Mouse (Mus musculus): Measurements from ENCODE around the gene Hoxa10. TPM values are rescaled to one million over a fixed set of nuclear protein-coding genes. Genes with fewer than 3 reads are reported as not detected.

Gene Hoxa10
- polyA plus RNA-seq, 1 experiment from 2014 or later: 0.14 TPM

GRCm38 (mm10) chr6:52219234-52219942 is 21.3 kb downstream of the Hoxa10 start:
- no peaks in the 10 kb centered on the region for H3K9me3 ChIP-seq (replicated peaks)
- H3K9ac ChIP-seq: no peak overlapping the region
- H3K4me3 ChIP-seq (replicated peaks): no peak overlapping the region
- 37% methylated on average over 9 of the region's 9 CpGs for WGBS (ENCODE audit: insufficient replicate concordance)
- H3K36me3 ChIP-seq: no peaks in the 10 kb centered on the region
- no peak overlapping the region for H3K27ac ChIP-seq
- H3K4me2 ChIP-seq: no peak overlapping the region
- H3K27me3 ChIP-seq: peaks cover 100% of the 10 kb centered on the region
- peaks cover 15% of the 10 kb centered on the region for H3K4me1 ChIP-seq (replicated peaks)
- ATAC-seq (ENCODE audit: low read depth): no peak
- DNase-seq: no peak

DNA sequence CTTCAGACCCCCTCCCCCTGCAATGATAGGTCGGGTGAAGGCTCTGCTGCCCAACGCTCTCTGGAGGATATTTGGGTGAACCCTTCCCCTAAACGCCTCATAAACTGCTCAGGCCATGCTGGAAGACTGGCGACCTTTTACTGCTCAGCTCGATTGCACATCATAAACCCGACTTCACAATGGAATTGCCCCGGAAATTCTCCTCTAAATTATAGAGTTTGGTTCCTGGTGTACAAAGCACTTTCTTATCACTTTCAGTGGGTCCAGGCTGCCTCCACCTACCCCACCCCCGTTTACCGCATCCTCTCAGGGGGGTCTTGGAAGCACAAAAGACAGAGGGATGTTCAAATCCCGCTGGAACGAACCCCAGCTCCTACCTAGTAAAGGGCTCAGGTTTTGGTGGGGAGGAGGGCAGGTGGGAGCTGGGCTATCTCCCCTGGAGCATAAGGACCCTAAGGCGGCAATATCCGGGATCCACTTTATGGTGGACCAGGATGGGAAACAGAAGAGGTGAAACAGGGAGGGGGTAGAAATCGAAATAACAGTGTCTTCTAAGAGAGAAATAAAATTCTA is 21.9 kb downstream of the Hoxa10 start:
- no peak for DNase-seq
- no peaks in the 10 kb centered on the region for H3K9me3 ChIP-seq (replicated peaks)
- H3K9ac ChIP-seq: no peak overlapping the region
- 19% methylated on average over 14 of the region's 14 CpGs for WGBS (ENCODE audit: insufficient replicate concordance)
- H3K27ac ChIP-seq: no peak overlapping the region
- H3K27me3 ChIP-seq: peaks cover 100% of the 10 kb centered on the region
- H3K4me1 ChIP-seq (replicated peaks): peaks cover 15% of the 10 kb centered on the region
- H3K4me2 ChIP-seq: no peak overlapping the region
- H3K4me3 ChIP-seq (replicated peaks): no peak overlapping the region
- ATAC-seq (ENCODE audit: low read depth): no peak
- no peaks in the 10 kb centered on the region for H3K36me3 ChIP-seq

GRCm38 (mm10) chr6:52217895-52218642 is 22.6 kb downstream of the Hoxa10 start:
- Histone ChIP-seq H3K9ac (no peak overlapping the region), H3K9me3 (replicated peaks) (no peaks in the 10 kb centered on the region), H3K4me3 (replicated peaks) (peak overlapping the region; percentile 37; the same call in 1 of the 2 replicates), H3K36me3 (no peaks in the 10 kb centered on the region), H3K4me1 (replicated peaks) (peaks cover 15% of the 10 kb centered on the region), H3K27me3 (peaks cover 100% of the 10 kb centered on the region), H3K4me2 (peak overlapping the region; percentile 46), H3K27ac (no peak overlapping the region)
- ATAC-seq (ENCODE audit: low read depth) (no peak), DNase-seq (no peak)
- 11% methylated on average over 23 of the region's 23 CpGs for WGBS (ENCODE audit: insufficient replicate concordance)

DNA sequence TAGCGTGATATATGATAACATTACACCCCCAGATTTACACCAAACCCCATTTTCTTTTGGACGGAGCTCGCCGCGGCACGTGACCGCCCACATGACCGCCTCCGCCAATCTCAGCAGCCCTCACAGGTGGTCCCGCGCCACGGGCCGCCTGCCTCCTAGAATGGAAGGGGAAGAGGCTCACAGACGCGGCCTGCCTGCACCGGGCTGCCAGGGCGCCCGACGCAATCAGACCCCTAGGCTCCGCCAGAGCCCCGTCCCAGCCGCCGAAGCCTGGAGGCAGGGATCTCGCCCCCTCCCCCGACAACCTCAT is 23.2 kb downstream of the Hoxa10 start:
- Histone ChIP-seq H3K4me1 (replicated peaks) (peaks cover 15% of the 10 kb centered on the region), H3K36me3 (no peaks in the 10 kb centered on the region), H3K27me3 (peaks cover 100% of the 10 kb centered on the region), H3K27ac (no peak overlapping the region), H3K9me3 (replicated peaks) (no peaks in the 10 kb centered on the region), H3K9ac (no peak overlapping the region), H3K4me3 (replicated peaks) (peak overlapping the region; percentile 37), H3K4me2 (peak overlapping the region; percentile 46)
- no peak for DNase-seq
- ATAC-seq (ENCODE audit: low read depth): no peak
- WGBS (ENCODE audit: insufficient replicate concordance): 2% methylated on average over 25 of the region's 25 CpGs

DNA sequence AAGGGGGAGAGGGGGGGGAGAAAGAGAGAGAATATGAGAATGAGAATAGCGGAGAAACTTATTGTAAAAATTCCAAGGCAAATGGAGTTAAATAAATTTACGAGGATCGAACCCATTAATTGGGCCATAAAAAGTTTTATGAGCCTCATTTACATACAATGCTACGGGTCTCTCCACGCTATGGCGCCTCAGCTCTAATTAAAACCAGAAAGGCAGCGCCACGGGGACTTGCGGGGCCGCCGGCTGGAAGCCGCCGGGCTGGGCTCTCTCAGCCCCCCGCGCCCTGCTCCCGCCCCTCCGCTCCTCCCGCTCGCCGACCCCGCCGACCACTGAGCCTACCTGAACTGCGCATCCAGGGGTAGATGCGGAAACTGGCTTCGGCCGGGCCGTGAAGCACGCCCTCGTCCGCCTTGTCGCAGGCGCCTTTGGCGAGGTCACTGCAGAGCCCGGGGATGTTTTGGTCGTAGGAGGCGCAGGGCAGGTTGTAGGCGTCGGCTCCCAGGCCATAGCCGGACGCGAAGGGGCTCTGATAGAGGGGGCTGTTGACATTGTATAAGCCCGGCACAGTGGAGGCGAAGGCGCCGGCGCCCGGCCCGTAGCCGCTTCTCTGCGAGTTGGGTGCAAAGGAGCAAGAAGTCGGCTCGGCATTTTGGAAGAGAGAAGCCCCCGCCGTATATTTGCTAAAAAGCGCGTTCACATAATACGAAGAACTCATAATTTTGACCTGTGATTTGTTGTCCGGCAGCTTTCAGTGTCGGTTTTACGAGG is 23.8 kb downstream of the Hoxa10 start:
- no peak overlapping the region for H3K27ac ChIP-seq

DNA sequence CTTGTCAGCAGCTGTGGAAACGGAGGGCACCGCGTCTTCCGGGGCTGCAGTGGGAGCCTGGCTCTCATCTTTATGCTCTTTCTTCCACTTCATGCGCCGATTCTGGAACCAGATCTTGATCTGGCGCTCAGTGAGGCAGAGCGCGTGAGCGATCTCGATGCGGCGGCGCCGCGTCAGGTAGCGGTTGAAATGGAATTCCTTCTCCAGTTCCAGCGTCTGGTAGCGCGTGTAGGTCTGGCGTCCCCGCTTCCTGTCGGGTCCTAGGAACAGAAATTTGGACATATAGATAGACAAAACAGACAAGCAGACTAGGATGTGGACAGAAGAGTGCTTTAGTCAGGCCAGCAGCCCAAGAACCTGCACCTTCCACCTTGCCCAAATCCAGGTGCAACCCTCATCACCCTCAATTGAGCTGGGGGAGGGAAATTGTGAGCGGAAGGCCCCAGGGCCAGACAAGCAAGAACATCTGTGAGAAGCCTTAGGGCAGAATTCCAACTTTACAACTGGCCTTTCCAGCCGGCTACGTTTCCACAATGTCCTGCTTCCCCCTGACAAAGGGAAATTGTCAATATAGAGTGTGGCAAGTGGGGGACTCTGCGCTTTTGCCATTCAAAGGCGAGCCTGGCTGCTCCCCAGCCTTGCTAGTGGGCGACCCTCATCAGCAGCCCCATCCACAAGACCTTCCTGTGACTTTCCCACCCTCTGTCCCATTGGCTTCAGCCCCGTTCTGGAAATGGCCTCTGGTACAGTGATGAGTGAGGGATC is 24.7 kb downstream of the Hoxa10 start:
- Histone ChIP-seq H3K4me1 (replicated peaks) (peaks cover 15% of the 10 kb centered on the region), H3K27me3 (peaks cover 100% of the 10 kb centered on the region), H3K9ac (no peak overlapping the region), H3K9me3 (replicated peaks) (no peaks in the 10 kb centered on the region), H3K27ac (no peak overlapping the region), H3K4me2 (no peak overlapping the region), H3K36me3 (no peaks in the 10 kb centered on the region), H3K4me3 (replicated peaks) (no peak overlapping the region)
- DNase-seq: no peak
- ATAC-seq (ENCODE audit: low read depth): no peak
- WGBS (ENCODE audit: insufficient replicate concordance): 2% methylated on average over 30 of the region's 30 CpGs

More for the DNA sequence above, 23.8 kb downstream of the Hoxa10 start:
- no peak overlapping the region for H3K9ac ChIP-seq
- H3K27me3 ChIP-seq: peaks cover 100% of the 10 kb centered on the region
- no peak for DNase-seq
- WGBS (ENCODE audit: insufficient replicate concordance): 1% methylated on average over 60 of the region's 60 CpGs
- peak overlapping the region; percentile 46 for H3K4me2 ChIP-seq
- peaks cover 16% of the 10 kb centered on the region for H3K4me1 ChIP-seq (replicated peaks)
- no peak for ATAC-seq (ENCODE audit: low read depth)
- no peaks in the 10 kb centered on the region for H3K9me3 ChIP-seq (replicated peaks)
- peak overlapping the region; percentile 37 for H3K4me3 ChIP-seq (replicated peaks)
- H3K36me3 ChIP-seq: no peaks in the 10 kb centered on the region

DNA sequence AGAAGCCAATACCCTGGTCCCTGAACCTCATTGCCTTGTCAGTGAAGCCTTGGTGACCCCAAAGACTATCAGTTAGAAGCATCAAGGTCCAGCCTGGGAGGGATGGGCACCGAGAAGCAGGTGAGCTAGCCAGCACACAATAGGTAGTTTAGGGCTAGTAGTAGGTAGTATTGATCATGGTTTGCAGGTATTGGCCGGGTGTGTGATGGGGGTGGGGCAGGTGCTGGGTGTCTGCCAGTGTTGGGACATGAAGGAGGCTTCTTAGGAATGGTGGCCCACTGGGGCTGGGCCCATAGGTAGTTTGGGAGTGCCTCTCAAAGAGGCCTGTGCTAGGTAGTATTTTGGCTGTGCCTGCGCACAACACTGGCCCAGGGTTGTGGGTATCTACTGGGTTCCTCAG is 25.6 kb downstream of the Hoxa10 start:
- WGBS (ENCODE audit: insufficient replicate concordance): 18% methylated on average over 3 of the region's 3 CpGs
- H3K9ac ChIP-seq: no peak overlapping the region
- H3K4me1 ChIP-seq (replicated peaks): peaks cover 15% of the 10 kb centered on the region
- H3K4me2 ChIP-seq: no peak overlapping the region
- H3K9me3 ChIP-seq (replicated peaks): no peaks in the 10 kb centered on the region
- H3K4me3 ChIP-seq (replicated peaks): no peak overlapping the region
- H3K27me3 ChIP-seq: peaks cover 100% of the 10 kb centered on the region
- H3K27ac ChIP-seq: no peak overlapping the region
- H3K36me3 ChIP-seq: no peaks in the 10 kb centered on the region
- DNase-seq: no peak
- ATAC-seq (ENCODE audit: low read depth): no peak

DNA sequence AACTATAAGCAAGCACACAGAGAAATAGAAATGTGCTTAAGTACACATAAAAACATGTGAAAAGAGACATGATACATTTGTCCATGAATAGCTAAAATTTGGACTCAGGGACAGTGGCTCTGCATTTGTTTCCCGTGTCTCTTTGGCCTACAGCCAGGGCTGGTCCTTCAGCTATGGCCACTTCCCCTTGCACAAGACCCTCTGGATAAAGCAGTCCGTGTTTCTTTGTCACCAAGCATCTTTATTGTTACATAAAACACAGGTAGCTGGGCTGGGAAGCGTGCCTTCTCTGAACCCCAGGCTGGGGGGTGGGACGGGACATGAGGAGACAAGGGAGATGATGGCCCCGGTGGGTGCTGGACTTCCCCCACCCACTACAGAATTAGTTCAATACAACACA is 26.4 kb downstream of the Hoxa10 start:
- H3K27me3 ChIP-seq: peaks cover 100% of the 10 kb centered on the region
- 20% methylated on average over 5 of the region's 5 CpGs for WGBS (ENCODE audit: insufficient replicate concordance)
- ATAC-seq (ENCODE audit: low read depth) (no peak), DNase-seq (no peak)
- H3K36me3 ChIP-seq: no peaks in the 10 kb centered on the region
- no peak overlapping the region for H3K27ac ChIP-seq
- peaks cover 15% of the 10 kb centered on the region for H3K4me1 ChIP-seq (replicated peaks)
- no peaks in the 10 kb centered on the region for H3K9me3 ChIP-seq (replicated peaks)
- H3K4me3 ChIP-seq (replicated peaks): no peak overlapping the region
- no peak overlapping the region for H3K9ac ChIP-seq
- no peak overlapping the region for H3K4me2 ChIP-seq

DNA sequence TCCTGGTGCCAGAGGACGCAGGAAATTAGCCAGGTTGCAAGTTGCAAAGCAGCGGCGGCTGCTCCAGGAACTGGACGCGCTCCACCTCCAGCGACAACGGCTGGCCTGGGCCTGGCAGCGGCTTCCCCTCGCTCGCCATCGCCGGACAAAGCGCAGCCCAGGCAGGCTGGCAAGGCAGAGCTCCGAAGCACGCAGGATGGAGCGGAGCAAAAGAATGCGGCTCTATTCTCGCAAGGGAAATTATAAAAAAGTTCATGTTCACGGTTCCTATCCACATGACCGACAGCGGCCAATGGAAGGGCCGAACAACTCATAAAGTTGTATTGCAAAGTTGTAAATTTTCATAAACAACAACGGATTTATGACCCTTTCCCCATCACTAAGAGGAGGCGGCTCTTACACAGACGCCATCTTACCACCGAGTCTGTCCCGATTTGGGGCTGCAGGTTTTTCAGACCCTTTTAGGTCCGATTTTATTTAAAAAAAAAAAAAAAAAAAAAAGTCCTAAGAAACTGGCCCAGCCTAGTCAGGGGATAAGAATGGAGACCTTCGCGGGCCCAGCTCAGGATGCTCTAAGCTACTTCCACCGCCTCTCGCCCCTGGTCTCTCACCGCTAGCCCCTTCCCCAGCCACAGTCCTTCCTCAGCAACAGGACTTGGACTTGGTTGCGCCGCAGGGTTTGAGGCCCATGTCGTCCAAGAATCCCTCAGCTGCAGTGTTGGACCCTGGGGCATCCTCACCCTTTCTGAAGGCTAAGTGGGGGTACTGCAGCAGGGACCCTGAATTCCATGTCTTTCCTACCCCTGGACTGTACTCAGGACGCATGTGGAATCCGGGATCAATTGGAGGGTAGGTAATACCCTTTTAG is 27.3 kb downstream of the Hoxa10 start, which contains the start of the genes Hoxa3 and Gm28308:
Gene Hoxa3, minus strand, starts transcription at position 218 of the 868 bp plus-strand sequence.
Gene Gm28308, minus strand, starts transcription at position 221 of the 868 bp plus-strand sequence.
- Histone ChIP-seq H3K27me3 (peaks cover 100% of the 10 kb centered on the region), H3K9ac (no peak within 1 kb of the TSS), H3K9me3 (replicated peaks) (no peaks in the 10 kb centered on the region), H3K4me1 (replicated peaks) (peaks cover 15% of the 10 kb centered on the region), H3K27ac (no peak within 1 kb of the TSS), H3K36me3 (no peaks in the 10 kb centered on the region), H3K4me3 (replicated peaks) (peak within 1 kb of the TSS; percentile 36), H3K4me2 (peak within 1 kb of the TSS; percentile 48)
- DNase-seq (no peak), ATAC-seq (ENCODE audit: low read depth) (no peak)
- WGBS (ENCODE audit: insufficient replicate concordance): 4% methylated on average over 38 of the region's 38 CpGs

DNA sequence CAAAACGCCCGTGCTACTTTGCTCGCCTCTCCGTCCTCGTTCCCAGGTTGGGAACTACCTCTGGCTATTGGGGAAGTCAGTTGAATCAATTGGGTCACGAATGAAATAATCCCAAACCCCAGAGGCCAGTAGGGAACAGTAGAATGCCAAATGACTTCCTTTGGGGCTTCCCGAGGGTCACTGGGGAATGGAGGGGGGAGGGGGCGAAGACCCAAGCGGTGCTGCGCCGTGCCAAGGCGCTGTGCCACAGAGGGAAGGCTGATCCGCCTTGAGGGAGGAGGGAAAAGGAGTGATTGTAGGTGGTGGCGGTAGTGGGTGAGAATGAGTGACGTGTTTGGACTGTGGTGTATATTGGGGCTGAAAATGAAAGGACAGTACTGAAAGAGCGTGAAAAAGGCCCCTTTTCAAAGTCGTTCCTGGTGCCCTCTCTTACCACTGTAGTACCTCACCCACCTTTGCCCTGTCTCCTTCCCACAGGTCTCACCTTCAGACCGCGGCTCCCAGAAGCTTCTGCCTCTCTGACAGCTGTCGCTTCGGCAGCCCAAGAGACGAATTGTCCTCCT is 28.0 kb downstream of the Hoxa10 start:
- WGBS (ENCODE audit: insufficient replicate concordance): 2% methylated on average over 20 of the region's 22 CpGs
- Histone ChIP-seq H3K9me3 (replicated peaks) (no peaks in the 10 kb centered on the region), H3K27me3 (peaks cover 100% of the 10 kb centered on the region), H3K9ac (no peak overlapping the region), H3K27ac (no peak overlapping the region), H3K4me2 (peak overlapping the region; percentile 48), H3K4me1 (replicated peaks) (peaks cover 14% of the 10 kb centered on the region), H3K36me3 (no peaks in the 10 kb centered on the region), H3K4me3 (replicated peaks) (peak overlapping the region; percentile 36)
- no peak for ATAC-seq (ENCODE audit: low read depth)
- no peak for DNase-seq

Measured in liver, embryonic 13.5 days (tissue).